Mouse (Mus musculus) testis, postnatal 10 days (tissue): ENCODE results near the gene Crb3.

Experiments used
- DNase-seq: peaks from one replicate; pipeline ENCODE4 v3.0.0; 2021; ENCODE audit warnings: low spot score

Crb3 gene

DNA sequence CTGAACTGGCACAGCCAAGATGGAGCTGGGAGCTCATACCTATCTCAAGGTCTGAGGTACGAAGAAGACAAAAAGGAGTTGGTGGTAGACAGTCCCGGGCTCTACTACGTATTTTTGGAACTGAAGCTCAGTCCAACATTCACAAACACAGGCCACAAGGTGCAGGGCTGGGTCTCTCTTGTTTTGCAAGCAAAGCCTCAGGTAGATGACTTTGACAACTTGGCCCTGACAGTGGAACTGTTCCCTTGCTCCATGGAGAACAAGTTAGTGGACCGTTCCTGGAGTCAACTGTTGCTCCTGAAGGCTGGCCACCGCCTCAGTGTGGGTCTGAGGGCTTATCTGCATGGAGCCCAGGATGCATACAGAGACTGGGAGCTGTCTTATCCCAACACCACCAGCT lies 48.2 kb downstream of the Crb3 start:
- DNase-seq, result no peak

DNA sequence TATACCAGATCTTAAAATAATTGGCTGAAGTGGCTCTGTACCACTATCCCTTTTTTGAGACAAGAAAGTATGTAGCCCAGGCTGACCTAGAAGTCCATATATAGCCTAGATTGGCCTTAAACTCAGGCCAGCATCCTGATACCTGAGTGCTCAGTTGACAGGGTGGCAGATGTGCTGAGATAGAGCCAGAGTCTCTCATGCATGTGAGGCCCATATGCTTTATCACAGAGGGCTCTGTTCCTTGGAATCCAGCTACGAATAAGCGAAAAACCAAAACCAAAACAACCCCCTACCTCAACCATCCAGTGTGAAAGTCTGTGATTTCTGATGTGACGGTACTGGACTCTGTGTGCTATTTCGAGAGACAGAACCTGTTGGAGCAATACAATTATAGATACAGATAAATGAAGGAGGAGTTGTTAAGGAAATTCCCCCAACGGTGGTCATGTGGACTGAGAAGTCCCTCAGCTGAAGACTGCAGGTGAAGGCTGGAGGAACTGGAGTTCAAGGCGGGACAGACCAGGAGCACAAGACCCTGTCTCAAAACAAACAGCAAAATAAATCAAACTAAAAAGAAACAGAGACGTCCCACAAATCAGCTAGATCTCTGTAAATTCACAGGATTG lies 49.2 kb downstream of the Crb3 start:
- no peak for DNase-seq

DNA sequence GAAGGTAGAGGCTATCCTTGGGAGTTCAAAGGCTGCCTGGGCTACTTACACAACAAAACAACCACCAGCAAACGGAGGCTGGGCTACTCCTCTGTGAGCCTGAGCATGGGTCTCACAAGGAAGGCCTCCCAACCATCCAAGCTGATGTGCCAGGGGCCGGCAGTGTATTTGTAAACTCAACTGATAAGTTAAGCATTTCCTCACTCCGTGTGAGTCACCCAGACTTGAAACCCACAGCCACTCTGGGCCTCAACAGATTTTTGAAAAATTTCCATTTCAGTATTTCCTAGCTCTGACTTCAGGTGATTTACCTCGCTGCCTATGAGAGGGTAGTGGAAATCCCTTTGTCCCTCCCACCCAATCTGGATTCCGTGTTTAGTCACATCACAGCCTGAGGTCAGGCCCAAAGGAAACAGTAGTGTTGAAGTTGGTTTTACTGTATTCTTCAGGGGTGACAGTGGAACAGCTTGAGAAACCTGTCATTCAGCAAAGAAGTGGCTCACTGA lies 49.8 kb downstream of the Crb3 start:
- no peak for DNase-seq

DNA sequence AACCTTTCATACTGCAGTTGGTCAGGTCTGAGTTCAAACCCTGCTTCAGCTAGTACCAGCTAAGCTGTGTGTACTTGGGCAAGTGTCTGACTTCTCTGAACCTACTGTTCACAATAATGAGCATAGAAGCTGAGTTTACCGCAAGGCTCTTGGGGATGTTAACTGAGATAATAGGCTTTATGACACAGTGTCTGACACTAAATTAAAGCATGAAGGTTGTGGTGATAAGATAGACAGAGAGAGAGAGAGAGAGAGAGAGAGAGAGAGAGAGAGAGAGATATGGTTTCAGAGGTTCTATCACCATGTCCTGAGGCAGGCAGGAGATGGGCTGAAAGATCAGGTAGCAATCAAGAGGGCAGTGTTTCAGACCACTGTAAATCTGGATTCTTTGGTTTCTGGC lies 51.1 kb downstream of the Crb3 start:
- no peak for DNase-seq

DNA sequence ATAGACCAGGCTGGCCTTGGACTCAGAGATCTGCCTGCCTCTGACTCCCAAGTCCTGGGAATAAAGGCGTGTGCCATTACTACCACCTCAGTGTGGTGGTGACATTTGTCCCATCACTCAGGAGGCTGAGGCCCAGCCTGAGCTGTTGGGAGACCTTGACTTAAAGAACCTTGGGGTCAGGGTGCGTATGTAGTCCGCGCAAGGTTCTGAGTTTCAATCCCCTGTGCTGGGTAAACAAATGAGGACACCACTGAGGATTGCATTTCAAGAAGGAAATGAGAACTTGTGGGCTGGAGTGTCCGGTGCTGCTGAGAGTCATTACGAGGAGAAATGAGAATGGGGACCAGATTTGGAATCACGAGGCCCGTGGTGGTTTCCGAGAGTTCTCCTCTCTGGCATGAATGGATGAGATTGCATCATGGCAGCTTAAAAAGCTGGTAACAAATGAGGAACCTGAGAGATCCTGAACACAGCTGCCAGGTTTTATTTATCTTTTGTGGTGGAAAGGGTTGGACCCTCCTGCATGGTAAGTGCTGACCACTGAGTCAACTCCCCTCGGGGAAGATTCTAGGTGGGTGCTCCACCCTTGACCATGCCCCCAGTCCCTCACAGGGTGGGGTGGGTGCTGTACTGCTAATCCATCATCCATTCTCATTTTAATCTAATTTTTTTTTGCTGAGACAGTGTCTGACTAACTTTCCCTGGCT lies 54.0 kb downstream of the Crb3 start:
- no peak for DNase-seq
